Mouse (Mus musculus) cerebellum, adult 2 months (tissue): ENCODE data around the gene Cryga.

Experiments used
- CTCF ChIP-seq: fragments of 200-500 bp; IDR thresholded peaks from 2 replicates; pipeline ENCODE4 v1.5.1; 2011; ENCODE audit warnings: low read depth, mild to moderate bottlenecking, control low read depth, low read length, moderate library complexity, borderline replicate concordance; ENCODE audit not compliant: insufficient read depth
- POLR2A ChIP-seq: fragments of 200-500 bp; IDR thresholded peaks from 2 replicates; pipeline ENCODE4 v1.6.1; 2011; ENCODE audit warnings: low read length, control low read depth, borderline replicate concordance; ENCODE audit not compliant: insufficient read depth

DNA sequence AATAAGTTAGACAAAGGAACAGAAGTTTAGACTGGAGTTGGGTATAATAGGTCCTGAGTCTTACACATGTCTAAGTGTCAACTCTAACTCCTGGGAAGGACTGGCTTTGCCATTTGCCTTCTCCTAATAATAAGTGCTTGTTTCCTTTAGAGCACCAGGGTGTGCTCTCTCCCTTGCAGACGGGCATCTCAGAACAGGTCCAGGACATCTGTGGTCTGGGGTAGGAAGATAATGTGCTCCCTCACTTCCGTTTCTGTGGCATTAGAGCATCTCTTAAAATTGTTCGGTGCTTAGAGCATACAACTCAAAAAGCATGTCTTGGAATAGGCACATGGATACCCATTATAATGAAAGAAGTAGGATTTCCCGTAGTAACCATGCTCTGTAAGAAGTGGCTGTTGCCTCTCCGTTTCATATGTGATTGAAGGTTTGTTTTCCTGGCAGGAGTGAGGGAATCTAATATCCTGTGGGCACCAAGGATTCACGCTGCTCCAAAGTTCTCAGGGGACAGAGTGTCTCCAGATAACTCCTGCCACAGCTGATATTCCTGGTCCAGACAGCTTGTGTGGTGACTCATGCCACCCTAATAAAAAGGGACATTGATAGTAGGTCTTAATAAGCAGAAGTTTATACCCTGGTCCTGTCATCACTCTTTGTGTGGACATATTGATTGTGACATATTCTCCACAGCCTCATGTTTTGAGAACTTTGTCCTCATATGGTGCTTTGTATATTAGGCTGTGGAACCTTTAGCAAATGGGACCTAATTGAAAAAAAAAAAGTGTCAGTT lies 14.4 kb downstream of the Cryga start:
- TF ChIP-seq CTCF, result no peak
- no peak for TF ChIP-seq POLR2A
